Mouse (Mus musculus): ENCODE data around the gene Wdr63. TPM values are rescaled to one million over a fixed set of nuclear protein-coding genes. Genes with fewer than 3 reads are reported as not detected.
A peak's percentile ranks its signal among the peaks of the same experiment; 100 is the strongest.

Gene Wdr63
- total RNA-seq (2015) (not detected in 2 replicates), total RNA-seq (2017) (not detected in 2 replicates)

GRCm38 (mm10) chr3:146107921-146108571 lies at the start of gene Wdr63:
Gene Wdr63 (minus strand): TSS chr3:146108130.
- peak; percentile 65 for ATAC-seq (ENCODE audit: poor library complexity, severe bottlenecking)

GRCm38 (mm10) chr3:146156811-146157210 lies 48.9 kb upstream of the Wdr63 start:
- peak; percentile 26; the same call in 1 of the 2 replicates for ATAC-seq (ENCODE audit: poor library complexity, severe bottlenecking)

GRCm38 (mm10) chr3:146155628-146156576 lies 48.0 kb upstream of the Wdr63 start:
- ATAC-seq (ENCODE audit: poor library complexity, severe bottlenecking) = peak; percentile 59

- no peak for ATAC-seq (ENCODE audit: poor library complexity, severe bottlenecking)
These were observed 46.1 kb upstream of the Wdr63 start for GRCm38 (mm10) chr3:146153862-146154611.

- ATAC-seq (ENCODE audit: poor library complexity, severe bottlenecking) = no peak
These were observed 45.0 kb upstream of the Wdr63 start for GRCm38 (mm10) chr3:146152913-146153312.

- ATAC-seq (ENCODE audit: poor library complexity, severe bottlenecking) = no peak
These were observed 44.4 kb upstream of the Wdr63 start for GRCm38 (mm10) chr3:146152348-146152747.

- ATAC-seq (ENCODE audit: poor library complexity, severe bottlenecking) = no peak
These were observed 43.8 kb upstream of the Wdr63 start for GRCm38 (mm10) chr3:146151755-146152154.

- no peak for ATAC-seq (ENCODE audit: poor library complexity, severe bottlenecking)
These were observed 43.4 kb upstream of the Wdr63 start for GRCm38 (mm10) chr3:146151328-146151727.

- peak; percentile 19 for ATAC-seq (ENCODE audit: poor library complexity, severe bottlenecking)
These were observed 42.6 kb upstream of the Wdr63 start for GRCm38 (mm10) chr3:146150560-146150959.

GRCm38 (mm10) chr3:146150058-146150400 lies 42.1 kb upstream of the Wdr63 start:
- ATAC-seq (ENCODE audit: poor library complexity, severe bottlenecking) = peak; percentile 87

- ATAC-seq (ENCODE audit: poor library complexity, severe bottlenecking) = peak; percentile 73
These were observed 41.5 kb upstream of the Wdr63 start, which contains the start of gene Mcoln2 for GRCm38 (mm10) chr3:146149156-146150057. Gene Mcoln2 (plus strand): TSS chr3:146149833.

GRCm38 (mm10) chr3:146146131-146146530 lies 38.2 kb upstream of the Wdr63 start:
- ATAC-seq (ENCODE audit: poor library complexity, severe bottlenecking) = no peak

GRCm38 (mm10) chr3:146145501-146145900 lies 37.6 kb upstream of the Wdr63 start:
- no peak for ATAC-seq (ENCODE audit: poor library complexity, severe bottlenecking)

GRCm38 (mm10) chr3:146142523-146142922 lies 34.6 kb upstream of the Wdr63 start:
- peak; percentile 51; the same call in 1 of the 2 replicates for ATAC-seq (ENCODE audit: poor library complexity, severe bottlenecking)

GRCm38 (mm10) chr3:146140276-146140675 lies 32.3 kb upstream of the Wdr63 start:
- no peak for ATAC-seq (ENCODE audit: poor library complexity, severe bottlenecking)

- no peak for ATAC-seq (ENCODE audit: poor library complexity, severe bottlenecking)
These were observed 28.5 kb upstream of the Wdr63 start for GRCm38 (mm10) chr3:146136422-146136821.

GRCm38 (mm10) chr3:146135417-146135816 lies 27.5 kb upstream of the Wdr63 start:
- ATAC-seq (ENCODE audit: poor library complexity, severe bottlenecking) = peak; percentile 77

- peak; percentile 86 for ATAC-seq (ENCODE audit: poor library complexity, severe bottlenecking)
These were observed 26.9 kb upstream of the Wdr63 start for GRCm38 (mm10) chr3:146134834-146135233.

GRCm38 (mm10) chr3:146127205-146127604 lies 19.3 kb upstream of the Wdr63 start:
- ATAC-seq (ENCODE audit: poor library complexity, severe bottlenecking) = no peak

- no peak for ATAC-seq (ENCODE audit: poor library complexity, severe bottlenecking)
These were observed 15.5 kb upstream of the Wdr63 start for GRCm38 (mm10) chr3:146123464-146123825.

Measured in megakaryocyte, adult 5-6 weeks (primary cell).